Mouse (Mus musculus): Measurements from ENCODE around the gene Celsr3.

Celsr3 gene

DNA sequence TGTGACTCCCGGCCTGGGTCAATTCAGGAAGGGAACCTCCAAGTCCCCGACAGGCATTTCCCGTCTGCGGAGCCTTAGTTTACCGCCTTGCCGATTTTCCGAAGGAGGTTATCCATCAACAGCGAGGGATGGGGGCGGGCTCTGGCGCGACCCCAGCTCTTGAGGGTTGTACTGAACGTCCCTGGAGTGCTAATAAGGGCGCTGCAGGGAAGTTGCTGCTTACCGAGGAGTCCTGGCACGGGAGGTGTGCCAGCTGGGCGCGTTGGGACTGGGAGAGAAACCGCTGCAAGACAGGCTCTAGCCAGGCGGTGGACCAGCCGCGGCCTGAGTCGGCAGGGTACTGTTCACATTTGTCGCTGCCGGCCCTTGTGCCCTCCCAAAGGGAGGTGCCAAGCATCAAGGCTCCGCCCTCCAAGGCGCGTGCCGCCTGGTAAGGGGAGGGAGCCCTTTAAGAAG lies 28.1 kb downstream of the Celsr3 start:
- peak; percentile 69 to 85 for DNase-seq (ENCODE audit: low spot score in 2 of 2)

DNA sequence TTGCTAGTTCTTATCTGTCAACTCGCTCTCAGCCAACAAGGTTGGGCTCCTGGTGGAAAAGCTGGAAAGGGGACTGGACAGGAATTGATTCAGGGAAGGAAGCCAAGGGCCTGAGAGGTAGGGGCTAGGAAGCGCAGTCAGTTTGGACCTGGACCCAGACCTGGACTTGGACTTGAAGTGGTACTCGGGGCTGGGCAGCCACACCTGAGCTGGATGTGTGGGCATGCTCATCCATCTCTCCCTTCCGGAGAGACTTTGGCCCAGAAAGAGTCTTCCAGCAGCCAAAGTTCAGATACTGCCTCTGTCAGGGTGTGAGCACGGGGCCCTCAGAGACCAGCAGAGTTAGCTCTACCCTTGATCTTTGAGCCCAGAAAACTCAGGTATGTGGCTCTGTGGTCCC lies 29.2 kb downstream of the Celsr3 start:
- no peak for DNase-seq (ENCODE audit: low spot score in 2 of 2)

DNA sequence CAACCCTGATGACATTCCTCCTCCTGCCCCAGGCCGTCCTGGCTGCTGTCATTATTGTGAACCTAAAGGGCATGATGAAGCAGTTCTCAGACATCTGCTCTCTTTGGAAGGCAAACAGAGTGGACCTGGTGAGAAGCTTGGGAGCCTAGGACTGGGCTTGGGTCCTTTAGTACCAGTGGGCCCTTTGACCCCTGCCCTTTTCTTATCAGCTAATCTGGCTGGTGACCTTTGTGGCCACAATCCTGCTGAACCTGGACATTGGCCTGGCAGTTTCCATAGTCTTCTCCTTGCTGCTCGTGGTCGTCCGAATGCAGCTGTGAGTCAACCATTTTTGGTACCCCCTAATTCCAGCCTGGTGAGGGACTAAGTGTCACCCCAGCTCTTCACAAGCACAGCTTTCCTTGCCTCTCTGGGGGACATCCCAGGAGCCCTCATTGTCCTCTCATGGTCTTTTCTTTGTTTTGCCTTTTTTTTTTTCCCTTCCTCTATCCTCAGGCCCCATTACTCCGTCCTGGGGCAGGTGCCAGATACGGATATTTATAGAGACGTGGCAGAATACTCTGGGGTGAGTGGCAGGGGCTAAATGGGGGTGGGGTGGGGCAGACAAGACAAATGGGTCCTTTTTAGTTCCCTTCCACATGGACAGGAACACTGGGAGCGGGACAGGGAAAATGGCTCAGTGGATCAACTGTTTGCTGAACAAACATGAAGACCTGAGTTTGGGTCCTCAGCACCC lies 32.8 kb downstream of the Celsr3 start:
- no peak for DNase-seq (ENCODE audit: low spot score in 2 of 2)

Measured in left cerebral cortex, adult 9 months (tissue).